Mouse (Mus musculus) common myeloid progenitor, adult 5-6 weeks (primary cell): ENCODE measurements around the gene Atp2b2. TPM values are rescaled to one million over a fixed set of nuclear protein-coding genes. Genes with fewer than 3 reads are reported as not detected.
A peak's percentile ranks its signal among the peaks of the same experiment; 100 is the strongest.
"Not testable (repeated sequence)": the region's sequence is repeated elsewhere in the genome, so short reads cannot be mapped to it uniquely, and the experiment has no call there.

Source experiments
- ATAC-seq: replicated peaks from 2 replicates; pipeline ENCODE4 v1.8.0; 2016; ENCODE audit warnings: low read depth, mild to moderate bottlenecking, moderate TSS enrichment, inconsistent platforms; ENCODE audit not compliant: poor library complexity, severe bottlenecking
- total RNA-seq: library from RNA; stranded (forward); fragments of 200-1000, 187-1606 nt; gene quantifications from 2 replicates; pipeline ENCODE4 v1.2.3, GENCODE M21; 2017

Gene Atp2b2
- total RNA-seq, 1 experiment from 2014 or later: not detected

- peak; percentile 93 for ATAC-seq
Observed at GRCm38 (mm10) chr6:113740236-113741217, 301.9 kb downstream of the Atp2b2 start, which contains the start of gene Sec13. Sec13 (minus strand) TSS chr6:113740743.

- no peak for ATAC-seq
Observed at GRCm38 (mm10) chr6:113737318-113738046, 304.9 kb downstream of the Atp2b2 start.

- no peak for ATAC-seq
Observed at GRCm38 (mm10) chr6:113731296-113731695, 311.1 kb downstream of the Atp2b2 start.

- no peak for ATAC-seq
Observed at GRCm38 (mm10) chr6:113728181-113728580, 314.2 kb downstream of the Atp2b2 start.

- no peak for ATAC-seq
Observed at GRCm38 (mm10) chr6:113721061-113721460, 321.4 kb downstream of the Atp2b2 start.

GRCm38 (mm10) chr6:113719878-113720277 is 322.5 kb downstream of the Atp2b2 start, which contains the start of gene Ghrl:
Ghrl (minus strand) TSS chr6:113719880.
- no peak for ATAC-seq

- ATAC-seq: no peak
Observed at GRCm38 (mm10) chr6:113717541-113717940, 324.9 kb downstream of the Atp2b2 start.

- ATAC-seq: no peak
Observed at GRCm38 (mm10) chr6:113714797-113715196, 327.6 kb downstream of the Atp2b2 start.

GRCm38 (mm10) chr6:113714276-113714675 is 328.1 kb downstream of the Atp2b2 start:
- peak; percentile 76 for ATAC-seq

GRCm38 (mm10) chr6:113713389-113713788 is 329.0 kb downstream of the Atp2b2 start:
- ATAC-seq: not testable (repeated sequence)

- ATAC-seq: no peak
Observed at GRCm38 (mm10) chr6:113712718-113713117, 329.7 kb downstream of the Atp2b2 start.

GRCm38 (mm10) chr6:113697222-113698205 is 344.9 kb downstream of the Atp2b2 start:
- no peak for ATAC-seq

GRCm38 (mm10) chr6:113696582-113697221 is 345.7 kb downstream of the Atp2b2 start, which contains the start of gene Tatdn2:
Tatdn2 (plus strand) TSS chr6:113697050.
- peak; percentile 90 for ATAC-seq

GRCm38 (mm10) chr6:113695766-113696355 is 346.6 kb downstream of the Atp2b2 start:
- ATAC-seq: no peak

- no peak for ATAC-seq
Observed at GRCm38 (mm10) chr6:113695203-113695602, 347.2 kb downstream of the Atp2b2 start.
